Mouse (Mus musculus): ENCODE data around the gene Ptgfrn. TPM values are rescaled to one million over a fixed set of nuclear protein-coding genes. Genes with fewer than 3 reads are reported as not detected.

Gene Ptgfrn
- total RNA-seq, 2 experiments from 2014 or later, result 36.9 to 41.2 TPM

GRCm38 (mm10) chr3:101117774-101118173 lies 7.7 kb upstream of the Ptgfrn start:
- intact Hi-C loops (cut with DNase I), result no loop called here
- no peak for DNase-seq (ENCODE audit: low spot score in 2 of 2)

- DNase-seq (ENCODE audit: low spot score in 2 of 2), result no peak
- intact Hi-C loops (cut with DNase I), result no loop called here
Measured at GRCm38 (mm10) chr3:101117386-101117749, 7.3 kb upstream of the Ptgfrn start.

- no peak for DNase-seq (ENCODE audit: low spot score in 2 of 2)
- intact Hi-C loops (cut with DNase I), result no loop called here
Measured at GRCm38 (mm10) chr3:101116431-101117385, 6.6 kb upstream of the Ptgfrn start.

- no peak for DNase-seq (ENCODE audit: low spot score in 2 of 2)
- intact Hi-C loops (cut with DNase I), result no loop called here
Measured at GRCm38 (mm10) chr3:101112518-101112894, 2.4 kb upstream of the Ptgfrn start.

GRCm38 (mm10) chr3:101111848-101112517 lies 1.9 kb upstream of the Ptgfrn start:
- intact Hi-C loops (cut with DNase I), result no loop called here
- DNase-seq (ENCODE audit: low spot score in 2 of 2), result no peak

- intact Hi-C loops (cut with DNase I), result no loop called here
- no peak for DNase-seq (ENCODE audit: low spot score in 2 of 2)
Measured at GRCm38 (mm10) chr3:101111321-101111720, 1.2 kb upstream of the Ptgfrn start.

GRCm38 (mm10) chr3:101110838-101111103 lies 693 bp upstream of the Ptgfrn start:
- no peak for DNase-seq (ENCODE audit: low spot score in 2 of 2)
- intact Hi-C loops (cut with DNase I), result no loop called here

GRCm38 (mm10) chr3:101109558-101110021 lies 488 bp downstream of the Ptgfrn start:
- peak in 1 of 2 experiments; percentile 46 for DNase-seq (ENCODE audit: low spot score in 2 of 2)
- intact Hi-C loops (cut with DNase I), result no loop called here

- no peak for DNase-seq (ENCODE audit: low spot score in 2 of 2)
- intact Hi-C loops (cut with DNase I), result no loop called here
Measured at GRCm38 (mm10) chr3:101108848-101109247, 1.2 kb downstream of the Ptgfrn start.

- no peak for DNase-seq (ENCODE audit: low spot score in 2 of 2)
- intact Hi-C loops (cut with DNase I), result no loop called here
Measured at GRCm38 (mm10) chr3:101108282-101108681, 1.8 kb downstream of the Ptgfrn start.

GRCm38 (mm10) chr3:101106326-101106725 lies 3.8 kb downstream of the Ptgfrn start:
- DNase-seq (ENCODE audit: low spot score in 2 of 2), result no peak
- intact Hi-C loops (cut with DNase I), result no loop called here

- intact Hi-C loops (cut with DNase I), result no loop called here
Measured at GRCm38 (mm10) chr3:101105486-101105885, 4.6 kb downstream of the Ptgfrn start.

GRCm38 (mm10) chr3:101104883-101105282 lies 5.2 kb downstream of the Ptgfrn start:
- intact Hi-C loops (cut with DNase I), result no loop called here
- DNase-seq (ENCODE audit: low spot score in 2 of 2), result no peak

More at GRCm38 (mm10) chr3:101105486-101105885, 4.6 kb downstream of the Ptgfrn start:
- no peak for DNase-seq (ENCODE audit: low spot score in 2 of 2)

- intact Hi-C loops (cut with DNase I), result no loop called here
- peak; percentile 65 to 68 for DNase-seq (ENCODE audit: low spot score in 2 of 2)
Measured at GRCm38 (mm10) chr3:101103770-101104169, 6.3 kb downstream of the Ptgfrn start.

GRCm38 (mm10) chr3:101102106-101102505 lies 8.0 kb downstream of the Ptgfrn start:
- DNase-seq (ENCODE audit: low spot score in 2 of 2), result peak; percentile 41 to 57
- intact Hi-C loops (cut with DNase I), result no loop called here

- intact Hi-C loops (cut with DNase I), result no loop called here
- no peak for DNase-seq (ENCODE audit: low spot score in 2 of 2)
Measured at GRCm38 (mm10) chr3:101101184-101101583, 8.9 kb downstream of the Ptgfrn start.

GRCm38 (mm10) chr3:101099701-101100357 lies 10.2 kb downstream of the Ptgfrn start:
- intact Hi-C loops (cut with DNase I), result loop anchor here (5.0 kb wide), 1 partner anchor 53 kb away; no protein-coding TSS in a partner anchor
- no peak for DNase-seq (ENCODE audit: low spot score in 2 of 2)

- DNase-seq (ENCODE audit: low spot score in 2 of 2), result no peak
- intact Hi-C loops (cut with DNase I), result loop anchor here (5.0 kb wide), 1 partner anchor 51 kb away; no protein-coding TSS in a partner anchor
Measured at GRCm38 (mm10) chr3:101098073-101098472, 12.0 kb downstream of the Ptgfrn start.

- DNase-seq (ENCODE audit: low spot score in 2 of 2), result no peak
- intact Hi-C loops (cut with DNase I), result loop anchor here (5.0 kb wide), 1 partner anchor 50 kb away; no protein-coding TSS in a partner anchor
Measured at GRCm38 (mm10) chr3:101097146-101097800, 12.8 kb downstream of the Ptgfrn start.
